Mouse (Mus musculus) gastrocnemius, postnatal 25 days (tissue): Measurements from ENCODE around the gene Tpm3. TPM values are rescaled to one million over a fixed set of nuclear protein-coding genes. Genes with fewer than 3 reads are reported as not detected.

Experiments
- DNase-seq: peaks from one replicate; pipeline ENCODE4 v3.0.0; 2022
- long read RNA-seq, 2 experiments: library from polyadenylated mRNA; stranded (forward); transcript quantifications; one replicate each; pipeline ENCODE4 v2.0.0; 2021
- total RNA-seq, 2 experiments: library from RNA; stranded (reverse); gene quantifications; 1 replicate in 1 of 2; 2 replicates in 1 of 2; pipeline ENCODE4 v1.2.3; 2021

Tpm3 gene
- total RNA-seq = 100 to 1,000 TPM; 133 to 716 TPM
- long read RNA-seq, experiment 1, transcript Tpm3-205 (10 exons, 1,139 nt) = major isoform, 1,673 of 1,818 reads
- long read RNA-seq, experiment 1, transcript Tpm3-201 (8 exons, 2,230 nt) = minor isoform, 7 of 1,818 reads
- long read RNA-seq, experiment 1, partial matches to known transcripts = 38 of 1,818 reads
- long read RNA-seq, experiment 1, other reads (novel, unspliced or antisense) = 100 of 1,818 reads
- long read RNA-seq, experiment 2, transcript Tpm3-201 (8 exons, 2,230 nt) = minor isoform, 16 of 2,048 reads
- long read RNA-seq, experiment 2, transcript Tpm3-205 (10 exons, 1,139 nt) = major isoform, 1,887 of 2,048 reads
- long read RNA-seq, experiment 2, partial matches to known transcripts = 43 of 2,048 reads
- long read RNA-seq, experiment 2, other reads (novel, unspliced or antisense) = 101 of 2,048 reads

DNA sequence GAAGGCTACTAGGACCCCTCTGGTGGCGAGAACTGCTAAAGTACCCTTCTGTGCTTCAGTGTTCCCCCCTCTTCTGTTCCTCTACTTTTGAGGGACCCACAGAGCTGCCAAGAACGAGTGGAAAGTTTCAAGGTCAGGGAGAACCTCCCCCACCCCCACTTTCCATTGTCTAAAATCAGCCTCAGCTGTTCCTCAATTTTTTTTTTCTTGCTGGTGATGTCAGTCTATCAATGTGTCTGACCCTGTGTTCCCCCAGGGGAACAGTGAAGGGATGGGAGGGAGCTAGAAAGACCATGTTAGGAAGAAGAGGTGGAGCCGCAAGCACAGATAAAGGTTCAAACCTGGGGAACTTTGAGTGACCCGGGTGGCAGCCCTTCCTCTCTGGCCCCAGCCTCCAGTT, at the start of gene Tpm3:
Gene Tpm3 (plus strand): TSS at position 356 of the 400 bp plus-strand sequence.
- no peak for DNase-seq

DNA sequence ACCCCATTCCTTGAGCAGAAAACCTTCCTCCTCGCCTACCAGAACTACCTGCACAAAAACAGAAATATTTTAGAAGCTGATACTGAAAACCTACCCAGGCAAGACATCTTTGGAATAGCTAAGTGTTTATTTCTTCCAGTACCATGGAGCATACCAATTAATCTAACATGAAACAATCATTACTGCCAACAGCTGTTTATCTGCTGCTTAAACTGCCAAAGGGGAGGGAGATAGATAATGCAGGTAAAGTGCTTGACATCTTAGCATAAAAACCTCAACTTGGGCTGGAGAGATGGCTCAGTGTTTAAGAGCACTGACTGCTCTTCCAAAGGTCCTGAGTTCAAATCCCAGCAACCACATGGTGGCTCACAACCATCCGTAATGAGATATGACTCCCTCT, 37.8 kb upstream of the Tpm3 start:
- DNase-seq = no peak

DNA sequence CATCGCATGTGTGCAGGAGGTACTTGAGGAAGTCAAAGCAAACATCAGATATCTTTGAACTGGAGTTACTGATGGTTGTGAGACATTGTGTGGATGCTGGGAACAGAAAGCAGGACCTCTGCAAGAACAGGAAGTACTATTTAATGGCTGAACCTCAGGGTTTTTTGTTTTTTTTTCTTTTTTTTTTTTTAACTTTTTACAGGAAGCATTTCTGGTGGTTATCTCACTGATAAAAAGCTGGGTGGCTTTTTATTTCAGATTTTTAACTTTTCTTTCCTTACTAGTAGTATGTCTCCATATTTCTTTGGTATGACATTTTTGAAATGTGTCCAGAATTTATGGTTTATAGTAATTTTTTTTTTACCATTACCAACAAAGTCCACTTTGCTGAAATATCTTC, 36.2 kb upstream of the Tpm3 start:
- no peak for DNase-seq

- DNase-seq = no peak
These were observed 22.8 kb upstream of the Tpm3 start for GRCm38 (mm10) chr3:90049691-90050090.

DNA sequence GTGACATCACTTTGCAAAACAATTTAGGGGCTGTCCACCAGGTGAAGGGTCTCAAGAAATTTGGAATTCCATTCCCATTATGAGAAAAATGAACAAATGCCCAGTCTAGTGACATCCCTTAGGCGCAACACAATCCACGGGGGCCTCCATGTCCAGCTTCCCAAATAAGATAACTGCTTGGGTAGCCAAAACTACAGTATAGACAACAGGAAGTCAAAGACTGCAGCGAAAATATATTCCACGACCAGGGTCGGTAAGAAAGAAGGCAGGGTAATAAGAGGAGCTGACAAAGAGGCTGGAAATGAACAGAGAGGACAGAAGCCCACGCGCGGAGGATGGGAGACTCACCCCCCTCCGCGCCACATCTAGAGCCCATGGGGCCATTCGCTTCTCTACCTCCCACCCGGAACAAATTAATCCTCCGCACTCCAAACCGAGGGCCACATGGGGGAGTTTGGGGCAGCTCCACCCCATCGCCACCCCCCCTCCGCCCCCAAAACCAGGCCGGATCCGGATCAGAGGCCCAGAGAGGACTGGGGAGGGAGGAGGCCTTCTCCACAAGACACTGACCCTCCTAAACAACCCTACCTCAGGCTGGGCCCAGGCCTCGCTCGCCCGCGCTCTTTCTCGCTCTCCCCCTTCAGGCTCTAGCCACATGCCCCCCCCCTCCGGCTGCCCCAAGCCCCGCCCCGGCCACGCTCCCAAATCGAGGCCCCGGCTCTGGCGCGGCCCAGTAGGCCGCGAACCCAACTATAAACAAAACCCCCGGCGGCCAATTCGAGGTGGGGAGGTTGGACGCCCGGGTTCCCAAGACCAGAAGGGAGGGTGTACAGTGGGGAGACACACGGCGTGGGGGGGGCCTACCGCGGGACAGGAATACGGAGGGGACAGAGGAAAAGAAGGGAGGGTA, 20.8 kb upstream of the Tpm3 start, which contains the start of gene 4933434E20Rik:
Gene 4933434E20Rik (plus strand): TSS at position 196 of the 910 bp plus-strand sequence.
- DNase-seq = peak; percentile 62

DNA sequence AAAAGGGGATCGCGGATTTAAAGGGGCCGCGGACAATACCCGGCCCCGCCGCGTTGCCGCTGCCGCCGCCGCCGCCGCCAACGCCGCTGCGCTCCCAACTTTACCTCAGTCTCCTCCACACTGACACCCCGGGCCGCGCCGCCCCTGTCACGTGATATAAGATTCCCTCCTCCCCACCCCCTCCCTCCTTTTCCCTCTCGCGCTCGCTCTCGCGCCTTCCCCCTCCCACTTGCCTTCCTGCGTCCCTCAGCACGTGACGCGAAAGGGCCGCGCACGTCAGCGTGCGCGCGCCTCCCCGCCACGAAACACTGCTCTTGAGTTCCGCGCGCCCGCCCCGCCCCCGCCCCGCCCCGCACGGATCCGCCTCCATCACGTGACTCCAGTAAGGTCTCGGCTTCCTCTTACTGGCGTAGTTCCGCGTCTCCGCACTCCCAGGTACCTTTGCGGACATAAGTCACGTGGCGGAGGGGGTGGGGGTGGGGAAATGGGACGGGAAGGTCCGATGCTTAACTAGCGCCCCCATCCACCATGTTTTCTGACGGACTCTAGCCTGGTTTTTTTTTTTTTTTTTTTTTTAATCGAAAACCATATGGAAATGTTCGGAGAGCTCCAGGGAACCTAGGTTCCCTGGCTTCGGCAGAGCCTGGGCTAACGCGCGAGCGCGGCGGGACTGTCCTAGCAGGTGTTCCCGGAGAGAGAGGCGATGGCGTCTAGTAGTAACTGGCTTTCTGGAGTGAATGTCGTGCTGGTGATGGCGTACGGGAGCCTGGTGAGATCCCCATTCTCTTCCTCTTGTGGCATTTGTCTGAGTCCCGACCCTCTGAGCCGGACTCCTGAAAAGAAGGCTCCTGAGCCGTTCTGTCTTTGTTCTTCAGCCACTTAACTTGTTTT, 19.9 kb upstream of the Tpm3 start, which contains the start of gene Ubap2l:
Gene Ubap2l (minus strand): TSS at position 278 of the 891 bp plus-strand sequence.
- peak; percentile 98 for DNase-seq

DNA sequence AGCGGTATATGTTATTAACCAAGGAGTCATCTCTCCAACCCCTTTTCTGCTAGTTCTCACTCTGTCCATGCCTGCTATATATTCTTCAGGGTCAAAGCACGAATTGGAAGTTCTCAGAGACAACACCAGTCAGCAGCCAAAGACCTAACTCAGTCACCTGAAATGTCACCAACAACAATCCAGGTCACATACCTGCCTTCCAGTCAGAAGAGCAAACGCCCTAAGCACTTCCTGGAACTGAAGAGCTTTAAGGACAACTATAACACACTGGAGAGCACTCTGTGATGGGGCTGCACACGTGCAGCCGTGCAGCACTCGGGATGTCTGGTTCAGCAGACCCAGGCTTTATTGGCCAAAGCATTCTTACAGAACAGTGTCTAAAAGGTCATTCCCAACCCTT, 10.9 kb upstream of the Tpm3 start:
- no peak for DNase-seq

DNA sequence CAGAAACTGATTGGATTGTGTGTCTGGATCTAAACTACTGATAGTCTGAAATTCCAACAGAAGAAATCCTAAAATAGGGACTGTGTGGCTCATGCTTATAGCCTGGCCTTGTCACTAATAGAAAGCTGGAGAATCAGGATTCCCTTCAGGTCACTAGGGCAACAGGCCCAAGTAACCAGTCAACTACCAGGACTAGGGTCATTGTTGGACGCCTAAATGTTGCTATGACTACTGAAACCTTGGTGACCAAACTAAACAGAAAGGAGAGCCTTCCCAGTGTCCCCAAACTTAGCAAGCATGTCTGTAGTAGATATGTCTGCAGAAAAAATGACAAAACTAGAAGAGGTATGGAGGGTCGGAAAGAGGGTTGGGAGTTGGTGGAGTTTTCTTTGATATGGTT, 9.9 kb upstream of the Tpm3 start:
- no peak for DNase-seq

- DNase-seq = no peak
These were observed 8.1 kb upstream of the Tpm3 start for GRCm38 (mm10) chr3:90064383-90064782.

GRCm38 (mm10) chr3:90065553-90065952, 6.9 kb upstream of the Tpm3 start:
- no peak for DNase-seq

GRCm38 (mm10) chr3:90067851-90068250, 4.6 kb upstream of the Tpm3 start:
- DNase-seq = no peak

- DNase-seq = no peak
These were observed 2.8 kb upstream of the Tpm3 start for GRCm38 (mm10) chr3:90069688-90070087.

DNA sequence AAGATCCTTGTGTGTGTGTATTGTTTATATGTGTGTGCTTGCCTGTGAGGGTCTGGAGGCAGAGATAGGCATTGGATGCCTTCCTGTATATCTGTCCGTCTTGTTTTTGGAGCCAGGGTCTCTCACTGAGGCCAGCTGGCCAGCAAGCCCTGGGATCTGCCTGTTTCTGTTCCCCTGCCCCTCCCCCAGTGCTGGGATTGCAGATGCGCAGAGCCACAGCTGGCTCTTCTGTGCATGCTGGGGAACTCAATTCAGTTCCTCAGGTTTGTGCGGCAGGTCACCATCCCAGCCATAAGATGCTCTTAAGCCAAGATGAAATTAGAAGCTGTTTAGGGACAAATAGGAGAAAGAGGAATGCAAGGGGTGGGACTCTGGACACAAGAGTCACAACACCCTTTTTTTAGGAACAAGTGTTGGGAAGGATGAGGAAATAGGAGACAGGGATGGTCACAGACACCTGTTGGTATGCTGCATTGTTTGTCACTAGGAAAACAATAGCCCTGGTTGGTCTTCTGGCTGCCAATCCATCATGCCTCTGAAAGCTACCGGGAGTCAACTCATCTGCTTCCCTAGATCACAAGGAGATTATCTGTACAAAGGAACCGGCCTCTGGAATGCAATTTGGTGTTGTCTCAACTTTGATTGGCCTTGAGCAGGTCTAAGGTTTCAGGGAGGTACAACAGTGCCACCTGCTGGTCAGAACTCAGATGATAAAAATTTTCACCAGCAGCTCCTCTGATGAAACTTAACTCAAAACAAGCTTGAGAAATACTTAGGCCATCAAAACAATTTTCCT, 4.7 kb downstream of the Tpm3 start:
- peak; percentile 66 for DNase-seq

GRCm38 (mm10) chr3:90078224-90078623, 5.8 kb downstream of the Tpm3 start:
- DNase-seq = no peak

GRCm38 (mm10) chr3:90079133-90079762, 6.8 kb downstream of the Tpm3 start:
- DNase-seq = peak; percentile 94

DNA sequence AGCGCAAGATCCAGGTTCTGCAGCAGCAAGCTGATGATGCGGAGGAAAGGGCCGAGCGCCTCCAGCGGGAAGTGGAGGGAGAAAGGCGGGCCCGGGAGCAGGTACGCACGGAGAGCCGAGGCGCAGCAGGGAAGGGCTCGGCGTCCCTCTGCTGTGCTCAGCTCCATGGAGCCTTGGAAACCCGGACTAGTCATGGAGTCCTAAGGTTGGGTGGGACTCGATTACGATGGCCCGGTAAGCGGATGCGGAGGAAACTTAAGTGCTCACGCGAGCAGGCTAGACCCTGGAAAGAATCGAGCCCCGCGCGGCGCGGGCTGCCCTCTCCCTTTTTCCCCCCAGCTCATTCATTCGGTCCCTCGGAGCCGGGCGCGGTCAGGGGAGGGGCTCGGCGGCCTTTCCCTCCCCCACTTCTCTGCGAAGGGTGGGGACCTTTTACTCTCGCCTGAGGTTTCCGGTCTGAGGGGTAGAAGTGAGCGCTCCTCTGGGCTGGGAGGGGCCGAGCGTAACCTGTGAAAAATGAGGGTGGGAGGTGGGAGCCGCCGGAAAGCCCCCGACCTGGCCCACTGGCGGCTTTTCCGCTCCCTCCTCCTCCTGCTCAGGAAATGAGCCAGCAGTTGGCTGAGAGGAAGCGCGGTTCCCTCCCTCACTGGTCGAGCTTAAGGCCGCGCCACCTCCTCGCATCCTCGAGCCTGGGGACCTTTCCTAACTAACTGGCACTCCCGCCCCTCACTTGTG, 7.5 kb downstream of the Tpm3 start:
- peak; percentile 69 for DNase-seq

DNA sequence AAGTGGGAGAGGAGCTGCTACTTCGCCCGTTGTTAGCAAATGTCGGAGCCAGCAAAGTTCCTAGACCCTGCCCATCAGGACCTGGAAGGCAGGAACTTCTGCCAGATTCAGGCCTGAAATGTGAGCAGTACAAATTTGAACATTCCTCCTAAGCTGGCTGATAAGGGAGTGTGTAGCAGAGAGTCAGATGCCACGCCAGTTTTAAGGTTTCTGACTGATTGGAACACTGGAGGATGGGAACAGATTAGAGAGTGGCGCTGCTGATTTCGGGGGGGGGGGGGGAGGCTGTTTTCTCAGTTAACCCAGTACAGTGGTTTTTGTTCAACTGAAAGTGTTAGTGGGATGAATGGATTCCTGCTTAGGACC, 8.0 kb downstream of the Tpm3 start:
- no peak for DNase-seq

- DNase-seq = no peak
These were observed 9.2 kb downstream of the Tpm3 start for GRCm38 (mm10) chr3:90081365-90082240.

- DNase-seq = no peak
These were observed 10.6 kb downstream of the Tpm3 start for GRCm38 (mm10) chr3:90083034-90083433.
